Mouse (Mus musculus) 3134 (cell line): ENCODE measurements around the gene Ly6g5c.

Experiments
- DNase-seq: peaks from one replicate; pipeline ENCODE4 v3.0.0-alpha.2; 2011; ENCODE audit warnings: low spot score; ENCODE audit not compliant: insufficient read length; ENCODE audit errors: extremely low read depth

Gene Ly6g5c

DNA sequence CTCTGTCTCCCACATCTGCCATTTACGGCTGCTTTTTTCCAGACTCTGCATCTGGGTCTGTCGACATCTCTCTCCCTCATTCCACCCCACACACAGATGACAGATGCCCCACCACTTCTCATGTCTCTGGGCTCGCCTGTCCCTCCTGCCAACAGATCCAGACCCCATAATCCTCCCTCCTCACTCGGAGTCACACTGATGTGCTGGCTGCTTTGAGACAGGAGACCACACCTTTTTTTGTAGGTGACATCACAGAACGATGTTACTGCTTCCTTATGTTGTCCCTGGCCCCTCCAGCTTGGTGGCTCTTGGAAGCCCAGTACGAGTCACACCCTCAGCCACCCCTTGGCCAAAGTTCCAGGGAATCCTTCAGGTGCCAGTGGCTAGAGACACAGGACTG is 27.8 kb upstream of the Ly6g5c start:
- no peak for DNase-seq

- no peak for DNase-seq
Measured at GRCm38 (mm10) chr17:35080710-35081109, 27.4 kb upstream of the Ly6g5c start.

DNA sequence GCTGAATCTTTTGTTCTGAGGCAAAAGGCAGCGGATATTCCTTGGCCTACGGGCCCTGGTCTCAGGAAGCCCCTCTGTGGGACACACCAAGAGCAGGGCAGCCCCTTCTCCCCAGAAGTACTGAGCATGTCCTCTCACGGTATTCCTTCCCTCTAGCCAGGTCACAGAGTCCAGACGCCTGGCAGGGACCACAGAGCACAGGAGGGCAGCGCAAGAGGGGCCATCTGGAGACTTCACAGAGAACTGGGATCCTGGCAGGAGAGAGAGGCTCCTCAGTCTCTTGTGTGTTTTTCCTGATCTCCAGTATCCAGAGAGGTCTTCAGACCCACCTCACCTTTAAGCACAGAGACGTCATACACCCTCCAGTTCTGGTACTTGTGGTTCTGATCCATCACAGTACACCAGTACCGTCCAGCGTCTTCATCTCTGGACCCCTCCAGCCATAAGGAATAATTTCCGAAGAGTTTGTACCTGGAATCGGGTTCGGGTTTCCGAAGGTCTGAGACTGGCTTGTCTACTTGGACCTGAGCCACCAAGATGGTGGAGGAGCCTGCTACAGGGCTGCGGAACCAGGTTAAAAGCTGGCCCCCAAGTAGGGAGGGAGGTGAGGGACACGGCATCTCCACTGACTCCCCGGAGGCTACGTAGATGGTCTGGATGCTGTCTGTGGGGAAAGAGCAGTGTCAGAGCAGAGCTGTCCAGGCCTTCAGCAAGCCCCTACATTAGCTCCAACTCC is 25.1 kb upstream of the Ly6g5c start:
- DNase-seq: no peak

GRCm38 (mm10) chr17:35083929-35084497 is 24.1 kb upstream of the Ly6g5c start:
- DNase-seq: no peak

- DNase-seq: no peak
Measured at GRCm38 (mm10) chr17:35085208-35085865, 22.7 kb upstream of the Ly6g5c start, which contains the start of gene Ly6g6f. Gene Ly6g6f, minus strand, starts transcription at chr17:35085610.

GRCm38 (mm10) chr17:35088151-35088550 is 19.9 kb upstream of the Ly6g5c start:
- no peak for DNase-seq

GRCm38 (mm10) chr17:35088825-35089644 is 19.0 kb upstream of the Ly6g5c start, which contains the start of gene Abhd16a:
Gene Abhd16a, plus strand, starts transcription at chr17:35089263.
- peak; percentile 95 for DNase-seq

GRCm38 (mm10) chr17:35090166-35090932 is 17.7 kb upstream of the Ly6g5c start:
- no peak for DNase-seq

DNA sequence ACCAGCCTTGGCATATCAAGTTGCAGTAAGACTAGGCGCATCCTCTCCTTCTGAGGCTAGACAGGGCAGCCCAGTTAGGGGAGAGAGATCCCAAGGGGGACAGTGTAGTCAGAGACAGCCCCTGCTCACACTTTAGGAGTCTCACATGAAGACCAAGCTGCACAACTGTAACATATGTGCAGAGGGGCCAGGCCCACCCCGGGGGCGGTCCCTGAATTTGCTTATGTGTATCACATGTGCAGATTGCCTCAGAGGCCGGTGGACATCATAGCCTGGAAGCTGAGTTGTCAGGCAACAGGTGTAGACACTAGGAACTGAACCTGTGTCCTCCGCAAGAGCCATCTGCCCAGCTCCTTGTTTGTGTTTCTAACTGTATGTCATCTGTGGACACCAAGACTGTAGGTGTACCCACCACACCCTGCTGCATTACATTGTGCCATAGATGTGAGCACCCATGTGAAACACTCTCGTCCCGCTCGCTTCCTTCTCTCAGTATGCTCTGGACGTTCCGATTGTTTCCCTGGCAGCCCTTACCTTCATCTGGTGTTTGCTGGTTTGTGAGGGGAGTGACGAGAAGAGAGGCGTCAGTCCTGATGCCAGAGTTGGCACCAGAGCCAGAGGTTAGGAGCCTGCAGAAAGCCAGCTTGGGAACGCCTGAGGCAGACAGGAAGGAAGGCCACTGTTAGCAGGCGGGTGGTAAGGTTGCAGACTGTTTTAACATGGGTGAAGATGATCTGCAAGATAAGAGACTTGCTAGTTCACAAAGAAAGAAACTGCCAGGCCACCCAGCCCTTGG is 15.5 kb upstream of the Ly6g5c start:
- no peak for DNase-seq

GRCm38 (mm10) chr17:35094475-35095365 is 13.4 kb upstream of the Ly6g5c start:
- no peak for DNase-seq

DNA sequence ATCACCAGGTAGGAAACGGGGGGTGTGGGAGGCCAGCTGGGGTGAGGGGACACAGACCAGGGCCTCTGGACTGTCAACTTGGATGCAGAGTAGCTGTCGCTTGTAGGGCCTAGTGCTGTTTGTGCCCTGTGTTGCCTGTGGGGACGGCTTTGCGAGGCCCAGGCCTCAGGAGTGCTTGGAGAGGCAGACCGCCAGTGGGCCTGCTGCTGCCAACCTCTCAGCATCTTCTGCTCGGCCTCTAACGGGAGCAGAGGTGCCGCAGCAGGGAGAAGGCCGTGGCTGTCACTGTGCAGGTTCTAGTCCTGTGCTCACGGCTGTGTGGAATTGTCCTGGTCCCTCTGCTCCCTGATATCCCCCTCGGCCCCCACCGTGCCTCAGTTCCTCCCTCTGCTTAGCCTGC is 11.5 kb upstream of the Ly6g5c start:
- DNase-seq: no peak

DNA sequence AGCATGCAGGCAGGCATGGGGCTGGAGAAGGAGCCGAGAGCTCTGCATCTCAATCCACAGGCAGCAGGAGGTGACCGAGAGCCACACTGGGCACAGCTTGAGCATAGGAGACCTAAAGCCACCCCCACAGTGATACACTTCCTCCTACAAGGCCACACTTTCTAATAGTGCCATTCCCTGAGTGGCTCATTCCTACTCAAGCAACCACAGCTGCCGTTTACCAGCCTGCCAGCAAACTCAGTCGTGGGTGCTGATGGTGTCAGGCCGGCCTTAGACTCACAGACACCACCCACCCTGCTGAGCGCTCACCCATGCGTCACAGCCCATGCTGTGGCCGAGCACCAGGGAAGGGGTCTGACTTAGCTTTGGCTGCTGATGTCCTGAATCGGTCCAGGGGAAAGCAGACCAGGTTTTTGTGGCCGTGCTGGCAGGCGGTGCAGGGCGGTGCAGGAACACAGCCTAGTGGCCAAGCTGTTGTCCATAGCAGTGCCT is 10.9 kb upstream of the Ly6g5c start:
- no peak for DNase-seq

DNA sequence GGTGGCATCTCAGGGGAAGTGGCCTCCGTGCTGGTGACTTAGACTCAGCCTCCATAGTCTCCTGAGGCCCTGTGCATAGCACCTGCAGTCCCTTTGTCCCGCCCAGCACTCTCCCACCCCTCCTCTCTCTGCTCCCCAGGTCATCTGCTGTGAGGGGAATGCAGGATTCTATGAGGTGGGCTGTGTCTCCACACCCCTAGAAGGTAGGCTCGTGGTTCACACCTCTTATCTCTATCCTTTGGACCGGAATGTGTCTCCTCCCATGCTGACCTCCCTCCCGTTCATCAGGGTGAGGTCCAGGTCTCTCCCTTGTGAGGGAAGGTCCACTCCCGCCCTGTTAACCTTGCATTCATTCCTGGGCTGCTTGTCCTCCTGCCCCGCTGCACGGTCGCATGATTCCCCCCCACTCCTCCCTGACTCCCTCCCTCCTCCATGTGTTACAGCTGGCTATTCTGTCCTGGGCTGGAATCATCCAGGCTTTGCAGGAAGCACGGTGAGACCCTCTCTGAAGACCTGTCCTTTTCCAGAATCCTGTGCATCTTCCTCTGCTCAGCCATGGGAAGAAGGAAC is 7.8 kb upstream of the Ly6g5c start:
- DNase-seq: no peak

DNA sequence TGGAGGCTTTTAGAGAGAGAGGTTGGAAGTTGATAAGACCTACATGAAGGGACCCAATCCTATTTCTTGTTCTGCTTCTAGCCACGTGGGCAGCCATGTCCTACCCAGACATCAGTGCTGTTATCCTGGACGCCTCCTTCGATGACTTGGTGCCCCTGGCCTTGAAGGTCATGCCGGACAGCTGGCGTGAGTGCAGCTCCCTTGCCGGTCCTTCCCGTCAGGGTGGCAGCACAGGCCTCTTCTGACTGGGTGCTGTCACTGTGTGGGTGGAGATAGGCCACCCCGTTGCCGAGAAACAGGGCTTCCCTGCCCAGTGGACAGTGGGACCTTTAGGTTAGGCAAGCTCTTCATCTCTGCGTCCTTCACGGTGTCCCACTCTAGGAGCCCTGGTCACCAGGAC is 6.9 kb upstream of the Ly6g5c start:
- no peak for DNase-seq

- DNase-seq: no peak
Measured at GRCm38 (mm10) chr17:35102299-35102698, 5.8 kb upstream of the Ly6g5c start.

DNA sequence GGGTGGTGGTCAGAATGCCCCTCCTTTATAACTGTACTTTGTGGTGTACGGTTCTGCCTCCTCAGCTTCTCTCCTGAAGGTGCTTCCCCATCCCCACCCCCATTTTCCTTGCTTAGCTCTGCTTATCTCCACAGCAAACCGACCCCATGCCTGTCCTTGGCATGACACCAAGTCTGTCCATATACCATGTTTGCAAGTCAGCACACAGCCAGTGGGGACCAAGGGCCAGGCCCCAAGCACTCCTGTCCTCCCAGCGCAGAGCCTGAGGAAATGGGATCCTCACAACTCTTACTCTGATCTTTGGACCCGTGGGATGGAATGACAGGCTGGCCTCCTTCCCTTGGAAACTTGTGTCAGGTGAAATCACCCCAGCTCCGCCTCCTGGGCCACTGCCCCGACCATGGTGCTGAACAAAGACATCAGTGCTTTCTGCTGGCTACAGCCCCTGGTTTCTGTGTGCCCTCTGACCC is 4.8 kb upstream of the Ly6g5c start:
- DNase-seq: no peak

- no peak for DNase-seq
Measured at GRCm38 (mm10) chr17:35104079-35104478, 4.0 kb upstream of the Ly6g5c start.

DNA sequence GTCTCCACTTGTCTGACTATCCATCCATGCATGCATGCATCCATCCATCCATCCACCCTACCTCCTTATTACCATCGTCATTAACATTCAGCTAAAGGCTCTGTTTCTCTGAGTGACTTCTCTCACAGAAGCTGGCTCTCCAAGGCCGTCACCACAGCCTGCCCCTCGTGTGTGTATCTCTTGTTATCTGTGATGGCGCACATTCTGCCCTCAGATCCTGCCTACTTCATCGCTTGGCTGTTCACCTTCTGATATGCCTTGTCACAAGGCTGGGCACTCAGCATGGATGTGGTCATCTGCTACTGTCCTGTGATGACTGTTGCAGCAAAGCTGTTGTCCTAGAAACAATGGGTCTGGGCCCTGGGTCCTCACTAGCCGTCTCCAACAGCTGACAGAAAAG is 3.3 kb upstream of the Ly6g5c start:
- DNase-seq: no peak
